ENCODE assay signal across 9 mouse cellular contexts in the genomic region with DNA sequence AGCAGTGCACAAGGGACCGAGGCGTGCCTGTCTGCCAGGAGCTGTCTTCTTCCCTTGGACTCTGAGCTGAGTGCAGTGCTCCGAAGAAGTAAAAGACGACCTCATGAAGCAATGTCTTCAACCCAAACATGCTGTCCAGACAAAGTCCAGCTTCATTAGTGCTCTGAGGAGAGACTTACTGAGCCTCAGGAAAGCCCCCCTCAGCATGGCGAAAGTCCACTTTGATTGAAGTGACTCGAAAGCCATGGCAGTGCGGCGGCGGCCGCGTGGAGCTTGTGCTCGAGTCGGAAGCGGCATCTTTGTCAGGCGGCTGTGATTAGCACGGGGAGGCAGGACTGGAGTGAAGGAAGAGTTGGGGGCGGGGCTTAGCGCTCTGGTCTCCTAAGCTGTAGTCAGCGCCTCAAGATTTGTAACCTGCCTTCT.
DNase-seq lines count a peak whose midpoint lies in the region; ATAC-seq and TF ChIP-seq lines count a peak whose summit lies in the region.
"Had no signal": no experiment of that assay in that cellular context is flagged by ENCODE, and none has a peak within 500 bp of the region (broad histone marks: within the 10 kb centered on the region; RNA-seq: fewer than 3 reads in every experiment).

No protein-coding gene starts in this region.

- H3K9ac ChIP-seq in forebrain, embryonic 11.5 days (ENCODE audit: low read length), result peak overlapping the region; percentile 62
- H3K9ac ChIP-seq in hindbrain, embryonic 14.5 days, result peak overlapping the region; percentile 47
- H3K9ac ChIP-seq in limb, embryonic 13.5 days, result peak overlapping the region; percentile 61
- peak overlapping the region; percentile 56 for H3K9ac ChIP-seq in stomach, postnatal 0 days (ENCODE audit: low read length)

- 3% methylated on average over 19 of the region's 19 CpGs for WGBS in forebrain, embryonic 11.5 days
- 3% methylated on average over 19 of the region's 19 CpGs for WGBS in hindbrain, embryonic 14.5 days
- 7% methylated on average over 19 of the region's 19 CpGs for WGBS in limb, embryonic 13.5 days
- WGBS in midbrain, embryonic 10.5 days, result 4% methylated on average over 19 of the region's 19 CpGs
- 4% methylated on average over 19 of the region's 19 CpGs for WGBS in stomach, postnatal 0 days

- peaks cover 2% of the 10 kb centered on the region; the same call in 1 of the 2 replicates for H3K4me1 ChIP-seq in forebrain, embryonic 11.5 days (replicated peaks; ENCODE audit: control insufficient read depth, insufficient read depth, low read length)
- H3K4me1 ChIP-seq in hindbrain, embryonic 14.5 days (replicated peaks; ENCODE audit: control insufficient read depth, insufficient read depth, low read length), result peaks cover 9% of the 10 kb centered on the region
- H3K4me1 ChIP-seq in limb, embryonic 13.5 days, result peaks cover 10% of the 10 kb centered on the region
- peaks cover 40% of the 10 kb centered on the region for H3K4me1 ChIP-seq in midbrain, embryonic 10.5 days
- H3K4me1 ChIP-seq in stomach, postnatal 0 days (replicated peaks; ENCODE audit: control insufficient read depth, insufficient read depth), result peaks cover 3% of the 10 kb centered on the region

- peak overlapping the region; percentile 23; the same call in 1 of the 2 replicates for H3K4me3 ChIP-seq in forebrain, embryonic 11.5 days (ENCODE audit: low read depth, low read length)
- H3K4me3 ChIP-seq in hindbrain, embryonic 14.5 days (replicated peaks; ENCODE audit: low read length), result peak overlapping the region; percentile 19
- H3K4me3 ChIP-seq in limb, embryonic 13.5 days, result peak overlapping the region; percentile 38
- peak overlapping the region; percentile 51 for H3K4me3 ChIP-seq in midbrain, embryonic 10.5 days
- peak overlapping the region; percentile 32 for H3K4me3 ChIP-seq in stomach, postnatal 0 days (ENCODE audit: low read depth, low read length)
- H3K4me3 ChIP-seq: erythroblast, embryonic 14.5 days had no signal

- H3K36me3 ChIP-seq in forebrain, embryonic 11.5 days (ENCODE audit: control insufficient read depth, insufficient read depth, low read length), result no peaks in the 10 kb centered on the region
- no peaks in the 10 kb centered on the region for H3K36me3 ChIP-seq in hindbrain, embryonic 14.5 days (replicated peaks; ENCODE audit: control insufficient read depth, insufficient read depth)
- H3K36me3 ChIP-seq in limb, embryonic 13.5 days, result no peaks in the 10 kb centered on the region
- H3K36me3 ChIP-seq in midbrain, embryonic 10.5 days, result no peaks in the 10 kb centered on the region
- no peaks in the 10 kb centered on the region for H3K36me3 ChIP-seq in stomach, postnatal 0 days (ENCODE audit: control insufficient read depth, insufficient read depth, low read length)

- peak; percentile 45 to 72 for DNase-seq in adrenal gland, adult (ENCODE audit: inconsistent age in 2 of 2, low spot score in 1 of 2)
- no peak for DNase-seq in adrenal gland, postnatal 4 days (ENCODE audit: low spot score in 2 of 2)
- DNase-seq in R1 (ENCODE audit: low read depth, low spot score), result peak; percentile 92
- peak; percentile 87 for DNase-seq in forebrain, embryonic 11.5 days (ENCODE audit: low spot score)
- DNase-seq in hindbrain, embryonic 14.5 days (ENCODE audit: low spot score), result peak; percentile 78
- DNase-seq in midbrain, embryonic 10.5 days (ENCODE audit: low spot score), result peak; percentile 81
- peak; percentile 81 for DNase-seq in stomach, postnatal 0 days (ENCODE audit: low spot score)

- H3K9me3 ChIP-seq in forebrain, embryonic 11.5 days (ENCODE audit: control insufficient read depth, low read length), result no peaks in the 10 kb centered on the region
- H3K9me3 ChIP-seq in hindbrain, embryonic 14.5 days (ENCODE audit: control insufficient read depth, low read length), result no peaks in the 10 kb centered on the region
- no peaks in the 10 kb centered on the region for H3K9me3 ChIP-seq in limb, embryonic 13.5 days
- H3K9me3 ChIP-seq in midbrain, embryonic 10.5 days (replicated peaks), result no peaks in the 10 kb centered on the region
- no peaks in the 10 kb centered on the region for H3K9me3 ChIP-seq in stomach, postnatal 0 days (ENCODE audit: control insufficient read depth, low read length)

- H3K4me2 ChIP-seq in forebrain, embryonic 11.5 days (ENCODE audit: low read depth, low read length, severe bottlenecking), result peak overlapping the region; percentile 61
- H3K4me2 ChIP-seq in hindbrain, embryonic 14.5 days (replicated peaks), result peak overlapping the region; percentile 55
- H3K4me2 ChIP-seq in limb, embryonic 13.5 days (replicated peaks), result peak overlapping the region; percentile 68
- H3K4me2 ChIP-seq in stomach, postnatal 0 days (replicated peaks; ENCODE audit: low read depth), result peak overlapping the region; percentile 60

- no peak overlapping the region for H3K27ac ChIP-seq in forebrain, embryonic 11.5 days (ENCODE audit: low read depth, low read length)
- no peak overlapping the region for H3K27ac ChIP-seq in hindbrain, embryonic 14.5 days
- no peak overlapping the region for H3K27ac ChIP-seq in limb, embryonic 13.5 days
- peak overlapping the region; percentile 85 for H3K27ac ChIP-seq in midbrain, embryonic 10.5 days (replicated peaks)
- H3K27ac ChIP-seq in stomach, postnatal 0 days (replicated peaks), result peak overlapping the region; percentile 35; the same call in 1 of the 2 replicates

- TF ChIP-seq EP300 in stomach, postnatal 0 days (optimal IDR thresholded peaks at IDR 0.05), result no peak

- TF ChIP-seq CTCF in stomach, postnatal 0 days (IDR thresholded peaks at IDR 0.05; ENCODE audit: low read depth), result no peak

- H3K27me3 ChIP-seq in forebrain, embryonic 11.5 days (ENCODE audit: control insufficient read depth, insufficient read depth, low read length), result no peaks in the 10 kb centered on the region; the same call in 1 of the 2 replicates
- H3K27me3 ChIP-seq in hindbrain, embryonic 14.5 days (ENCODE audit: control insufficient read depth, insufficient read depth, low read length), result peaks cover 5% of the 10 kb centered on the region; the same call in 1 of the 2 replicates
- H3K27me3 ChIP-seq in limb, embryonic 13.5 days, result peaks cover 8% of the 10 kb centered on the region; the same call in 1 of the 2 replicates
- H3K27me3 ChIP-seq in midbrain, embryonic 10.5 days (ENCODE audit: low read depth, poor library complexity, severe bottlenecking), result peaks cover 28% of the 10 kb centered on the region
- H3K27me3 ChIP-seq in stomach, postnatal 0 days (ENCODE audit: control insufficient read depth, insufficient read depth, low read length), result no peaks in the 10 kb centered on the region

- ATAC-seq in forebrain, embryonic 11.5 days (replicated peaks; ENCODE audit: low FRiP score), result peak; percentile 78
- ATAC-seq in hindbrain, embryonic 14.5 days (ENCODE audit: low FRiP score), result peak; percentile 67; the same call in 1 of the 2 replicates
- no peak for ATAC-seq in limb, embryonic 13.5 days (ENCODE audit: low FRiP score, low read depth)
- ATAC-seq in stomach, postnatal 0 days (ENCODE audit: low FRiP score, low TSS enrichment), result peak; percentile 32; the same call in 1 of the 2 replicates

Comparison
In these comparisons a context has a peak if more than half of its experiments do, and no peak if none do; other contexts are left out.
1. DNase-seq: peak in adrenal gland, adult (2 of 2), R1 (single experiment), forebrain, embryonic 11.5 days (single experiment), hindbrain, embryonic 14.5 days (single experiment), midbrain, embryonic 10.5 days (single experiment) and stomach, postnatal 0 days (single experiment); none in adrenal gland, postnatal 4 days (0 of 2).
2. H3K27ac ChIP-seq: peak in midbrain, embryonic 10.5 days (single experiment) and stomach, postnatal 0 days (single experiment); none in forebrain, embryonic 11.5 days (single experiment), hindbrain, embryonic 14.5 days (single experiment) and limb, embryonic 13.5 days (single experiment).
3. Peak in every context shown above with its lines, with median percentiles within 50 percentile points of each other: H3K4me2 ChIP-seq, H3K4me3 ChIP-seq and H3K9ac ChIP-seq.